Mouse (Mus musculus) E14TG2a.4 (cell line): ENCODE measurements around the gene Skp2.

Experiments used
- CTCF ChIP-seq: conservative IDR thresholded peaks from 2 replicates; pipeline ENCODE4 v1.5.1; 2014; ENCODE audit warnings: low read length
- POU5F1 ChIP-seq: IDR thresholded peaks from 2 replicates; pipeline ENCODE4 v1.6.1; 2014; ENCODE audit warnings: low read length, borderline replicate concordance

DNA sequence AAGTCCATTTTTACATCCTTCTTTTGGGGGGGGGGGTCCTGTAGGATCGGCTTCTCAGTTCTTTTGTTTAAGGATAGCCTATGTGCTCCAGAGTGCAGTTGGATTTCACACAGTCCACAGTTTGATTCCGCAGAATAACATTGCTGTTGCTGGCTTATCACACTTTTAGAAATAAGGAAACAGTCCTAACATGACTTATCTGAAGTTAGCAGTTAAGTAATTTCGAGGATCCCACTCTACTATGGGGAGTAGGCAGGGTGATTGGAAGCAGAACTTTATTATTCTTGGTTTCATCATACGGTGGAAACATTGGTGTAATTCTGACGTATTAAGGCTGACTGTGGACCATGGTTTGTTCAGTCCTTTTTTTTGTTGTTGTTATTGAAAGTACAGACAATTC lies 64.6 kb downstream of the Skp2 start:
- TF ChIP-seq CTCF = no peak
- TF ChIP-seq POU5F1 = no peak
